Mouse (Mus musculus): ENCODE measurements around the gene Cd8a. TPM values are rescaled to one million over a fixed set of nuclear protein-coding genes. Genes with fewer than 3 reads are reported as not detected.
"Not testable (repeated sequence)": the region's sequence is repeated elsewhere in the genome, so short reads cannot be mapped to it uniquely, and the experiment has no call there.

Gene Cd8a
- polyA plus RNA-seq (2012; rRNA removed) = 0.08 and 0.20 TPM in 2 replicates

- no peak for DNase-seq (ENCODE audit: low read depth)
These were observed at the start of gene Cd8a for GRCm38 (mm10) chr6:71373249-71373775. Gene Cd8a (plus strand): TSS chr6:71373427.

GRCm38 (mm10) chr6:71324816-71325215, 48.4 kb upstream of the Cd8a start:
- DNase-seq (ENCODE audit: low read depth) = no peak

GRCm38 (mm10) chr6:71329881-71330280, 43.3 kb upstream of the Cd8a start:
- DNase-seq (ENCODE audit: low read depth) = no peak

- no peak for DNase-seq (ENCODE audit: low read depth)
These were observed 42.7 kb upstream of the Cd8a start for GRCm38 (mm10) chr6:71330486-71330885.

- DNase-seq (ENCODE audit: low read depth) = not testable (repeated sequence)
These were observed 41.7 kb upstream of the Cd8a start for GRCm38 (mm10) chr6:71331491-71331890.

GRCm38 (mm10) chr6:71332236-71332965, 40.8 kb upstream of the Cd8a start:
- no peak for DNase-seq (ENCODE audit: low read depth)

- DNase-seq (ENCODE audit: low read depth) = no peak
These were observed 40.2 kb upstream of the Cd8a start for GRCm38 (mm10) chr6:71333031-71333430.

- DNase-seq (ENCODE audit: low read depth) = no peak
These were observed 39.5 kb upstream of the Cd8a start for GRCm38 (mm10) chr6:71333578-71334273.

GRCm38 (mm10) chr6:71337666-71338065, 35.6 kb upstream of the Cd8a start:
- DNase-seq (ENCODE audit: low read depth) = no peak

GRCm38 (mm10) chr6:71338941-71339340, 34.3 kb upstream of the Cd8a start:
- DNase-seq (ENCODE audit: low read depth) = no peak

GRCm38 (mm10) chr6:71339351-71339750, 33.9 kb upstream of the Cd8a start:
- no peak for DNase-seq (ENCODE audit: low read depth)

- DNase-seq (ENCODE audit: low read depth) = no peak
These were observed 32.0 kb upstream of the Cd8a start for GRCm38 (mm10) chr6:71341179-71341578.

GRCm38 (mm10) chr6:71348006-71348405, 25.2 kb upstream of the Cd8a start:
- no peak for DNase-seq (ENCODE audit: low read depth)

GRCm38 (mm10) chr6:71351201-71351600, 22.0 kb upstream of the Cd8a start:
- no peak for DNase-seq (ENCODE audit: low read depth)

- DNase-seq (ENCODE audit: low read depth) = no peak
These were observed 21.0 kb upstream of the Cd8a start for GRCm38 (mm10) chr6:71352201-71352600.

- no peak for DNase-seq (ENCODE audit: low read depth)
These were observed 20.3 kb upstream of the Cd8a start for GRCm38 (mm10) chr6:71352866-71353427.

GRCm38 (mm10) chr6:71353722-71354121, 19.5 kb upstream of the Cd8a start:
- no peak for DNase-seq (ENCODE audit: low read depth)

- no peak for DNase-seq (ENCODE audit: low read depth)
These were observed 15.7 kb upstream of the Cd8a start for GRCm38 (mm10) chr6:71357493-71357892.

GRCm38 (mm10) chr6:71360221-71360620, 13.0 kb upstream of the Cd8a start:
- DNase-seq (ENCODE audit: low read depth) = no peak

- no peak for DNase-seq (ENCODE audit: low read depth)
These were observed 12.5 kb upstream of the Cd8a start for GRCm38 (mm10) chr6:71360751-71361150.

- DNase-seq (ENCODE audit: low read depth) = no peak
These were observed 12.0 kb upstream of the Cd8a start for GRCm38 (mm10) chr6:71361156-71361670.

GRCm38 (mm10) chr6:71363995-71364394, 9.2 kb upstream of the Cd8a start:
- DNase-seq (ENCODE audit: low read depth) = no peak

Data from gonadal fat pad, adult 2 months (tissue).